Mouse (Mus musculus) heart, postnatal 4 days (tissue): Measurements from ENCODE around the gene Dcpp2. TPM values are rescaled to one million over a fixed set of nuclear protein-coding genes. Genes with fewer than 3 reads are reported as not detected.
"Not testable (repeated sequence)": the region's sequence is repeated elsewhere in the genome, so short reads cannot be mapped to it uniquely, and the experiment has no call there.

Source experiments
- DNase-seq: peaks from one replicate; pipeline ENCODE4 v3.0.0; 2021
- total RNA-seq, 2 experiments: library from RNA; stranded (reverse); gene quantifications; 2 replicates each; pipeline ENCODE4 v1.2.3; 2021

Gene Dcpp2
- total RNA-seq, 2 experiments from 2014 or later: not detected

- no peak for DNase-seq
Observed at GRCm38 (mm10) chr17:23931157-23931556, 50.5 kb downstream of the Dcpp2 start.

- no peak for DNase-seq
Observed at GRCm38 (mm10) chr17:23941372-23941771, 60.7 kb downstream of the Dcpp2 start, which contains the start of gene Sbp. Gene Sbp, plus strand, starts transcription at chr17:23941672.

- DNase-seq: not testable (repeated sequence)
Observed at GRCm38 (mm10) chr17:23947486-23947885, 66.8 kb downstream of the Dcpp2 start.

- no peak for DNase-seq
Observed at GRCm38 (mm10) chr17:23949068-23949467, 68.4 kb downstream of the Dcpp2 start.

Other genes starting within 250 kb of the Dcpp2 start
- gene Mmp25, start 235.6 kb upstream of the Dcpp2 start, total RNA-seq: under 1 TPM; 0.48 to 0.50 TPM
- gene Bicdl2, start 220.4 kb upstream of the Dcpp2 start, total RNA-seq: under 1 TPM in 1 of 2 experiments, not detected in 1; 0.14 TPM
- gene Hcfc1r1, start 207.3 kb upstream of the Dcpp2 start, total RNA-seq: 100 to 1,000 TPM; 214 to 238 TPM
- gene Thoc6, start 207.0 kb upstream of the Dcpp2 start, total RNA-seq: 10 to 100 TPM; 24.8 to 28.8 TPM
- 100 to 1,000 TPM; 212 to 246 TPM for gene Tnfrsf12a, start 203.4 kb upstream of the Dcpp2 start, total RNA-seq
- not detected for gene Cldn6, start 201.6 kb upstream of the Dcpp2 start, total RNA-seq
- gene Cldn9, start 196.9 kb upstream of the Dcpp2 start, total RNA-seq: not detected
- gene 1520401A03Rik, start 158.1 kb upstream of the Dcpp2 start, total RNA-seq: not detected
- 10 to 100 TPM; 16.6 to 16.7 TPM for gene Pkmyt1, start 154.5 kb upstream of the Dcpp2 start, total RNA-seq
- 10 to 100 TPM; 19.1 to 19.3 TPM for gene Paqr4, start 140.0 kb upstream of the Dcpp2 start, total RNA-seq
- gene Kremen2, start 135.0 kb upstream of the Dcpp2 start, total RNA-seq: not detected
- 10 to 100 TPM; 32.8 to 33.4 TPM for gene Flywch1, start 109.3 kb upstream of the Dcpp2 start, total RNA-seq
- gene Flywch2, start 94.8 kb upstream of the Dcpp2 start, total RNA-seq: 1 to 10 TPM; 1.2 to 2.2 TPM
- gene Srrm2, start 90.3 kb upstream of the Dcpp2 start, total RNA-seq: 100 to 1,000 TPM; 275 to 287 TPM
- gene Elob, start 51.7 kb upstream of the Dcpp2 start, total RNA-seq: 100 to 1,000 TPM; 413 to 427 TPM
- gene Prss33, start 44.8 kb upstream of the Dcpp2 start, total RNA-seq: not detected
- gene Prss32, start 37.0 kb upstream of the Dcpp2 start, total RNA-seq: not detected
- gene Prss41, start 36.7 kb upstream of the Dcpp2 start, total RNA-seq: not detected
- not detected for gene Prss21, start 12.8 kb upstream of the Dcpp2 start, total RNA-seq
- gene Dcpp1, start within 50 bp of the Dcpp2 start, total RNA-seq: not detected
- not detected for gene Dcpp3, start 36.6 kb downstream of the Dcpp2 start, total RNA-seq
- gene Sbp, start 60.8 kb downstream of the Dcpp2 start, total RNA-seq: not detected
- gene Sbpl, start 74.4 kb downstream of the Dcpp2 start, total RNA-seq: not detected
- not detected for gene Prss30, start 99.7 kb downstream of the Dcpp2 start, total RNA-seq
- gene Prss22, start 117.2 kb downstream of the Dcpp2 start, total RNA-seq: not detected
- gene Prss27, start 157.3 kb downstream of the Dcpp2 start, total RNA-seq: not detected
- gene Kctd5, start 192.6 kb downstream of the Dcpp2 start, total RNA-seq: 10 to 100 TPM; 25.4 to 26.0 TPM